Mouse (Mus musculus): ENCODE results near the gene Nsl1. TPM values are rescaled to one million over a fixed set of nuclear protein-coding genes. Genes with fewer than 3 reads are reported as not detected.

The Nsl1 gene
- total RNA-seq, 2 experiments from 2014 or later: 26.4 to 33.1 TPM

- ATAC-seq (replicated peaks; ENCODE audit: low FRiP score, poor library complexity, severe bottlenecking): no peak
Measured at GRCm38 (mm10) chr1:191124288-191124687, 61.5 kb downstream of the Nsl1 start.

- ATAC-seq (replicated peaks; ENCODE audit: low FRiP score, poor library complexity, severe bottlenecking): peak; percentile 54; the same call in 1 of the 2 replicates
Measured at GRCm38 (mm10) chr1:191125811-191126638, 63.2 kb downstream of the Nsl1 start.

GRCm38 (mm10) chr1:191131692-191132091, 68.9 kb downstream of the Nsl1 start:
- ATAC-seq (replicated peaks; ENCODE audit: low FRiP score, poor library complexity, severe bottlenecking): no peak

- ATAC-seq (replicated peaks; ENCODE audit: low FRiP score, poor library complexity, severe bottlenecking): no peak
Measured at GRCm38 (mm10) chr1:191132240-191132639, 69.4 kb downstream of the Nsl1 start.

- ATAC-seq (replicated peaks; ENCODE audit: low FRiP score, poor library complexity, severe bottlenecking): no peak
Measured at GRCm38 (mm10) chr1:191132934-191133333, 70.1 kb downstream of the Nsl1 start.

- ATAC-seq (replicated peaks; ENCODE audit: low FRiP score, poor library complexity, severe bottlenecking): no peak
Measured at GRCm38 (mm10) chr1:191135406-191135805, 72.6 kb downstream of the Nsl1 start.

Other genes starting within 250 kb of the Nsl1 start
- 1.7 and 3.6 TPM in 2 replicates for gene Rps6kc1, start 151.2 kb upstream of the Nsl1 start, total RNA-seq (2015; ENCODE audit: low replicate concordance)
- 3.8 and 5.5 TPM in 2 replicates for gene Rps6kc1, start 151.2 kb upstream of the Nsl1 start, total RNA-seq (2017; ENCODE audit: low replicate concordance)
- gene Angel2, start 137.9 kb upstream of the Nsl1 start, total RNA-seq (2015; ENCODE audit: low replicate concordance): 10.5 and 11.5 TPM in 2 replicates
- 12.9 and 23.6 TPM in 2 replicates for gene Angel2, start 137.9 kb upstream of the Nsl1 start, total RNA-seq (2017; ENCODE audit: low replicate concordance)
- not detected in 2 replicates for gene Vash2, start 83.7 kb upstream of the Nsl1 start, total RNA-seq (2015; ENCODE audit: low replicate concordance)
- not detected in 2 replicates for gene Vash2, start 83.7 kb upstream of the Nsl1 start, total RNA-seq (2017; ENCODE audit: low replicate concordance)
- gene Flvcr1, start 36.9 kb upstream of the Nsl1 start, total RNA-seq (2015; ENCODE audit: low replicate concordance): 5.8 and 7.1 TPM in 2 replicates
- gene Flvcr1, start 36.9 kb upstream of the Nsl1 start, total RNA-seq (2017; ENCODE audit: low replicate concordance): 3.6 and 6.7 TPM in 2 replicates
- not detected in 2 replicates for gene Spata45, start 26.4 kb upstream of the Nsl1 start, total RNA-seq (2015; ENCODE audit: low replicate concordance)
- gene Spata45, start 26.4 kb upstream of the Nsl1 start, total RNA-seq (2017; ENCODE audit: low replicate concordance): not detected in 2 replicates
- 6.3 and 24.1 TPM in 2 replicates for gene Tatdn3, start 80 bp upstream of the Nsl1 start, total RNA-seq (2015; ENCODE audit: low replicate concordance)
- 3.9 and 22.1 TPM in 2 replicates for gene Tatdn3, start 80 bp upstream of the Nsl1 start, total RNA-seq (2017; ENCODE audit: low replicate concordance)
- gene Batf3, start 34.8 kb downstream of the Nsl1 start, total RNA-seq (2015; ENCODE audit: low replicate concordance): 1.4 TPM in 1 of 2 replicates, not detected in the other
- gene Batf3, start 34.8 kb downstream of the Nsl1 start, total RNA-seq (2017; ENCODE audit: low replicate concordance): not detected in 2 replicates
- not detected in 2 replicates for gene Fam71a, start 101.8 kb downstream of the Nsl1 start, total RNA-seq (2015; ENCODE audit: low replicate concordance)
- not detected in 2 replicates for gene Fam71a, start 101.8 kb downstream of the Nsl1 start, total RNA-seq (2017; ENCODE audit: low replicate concordance)
- 3.8 and 4.3 TPM in 2 replicates for gene Atf3, start 155.0 kb downstream of the Nsl1 start, total RNA-seq (2015; ENCODE audit: low replicate concordance)
- 1.2 and 16.5 TPM in 2 replicates for gene Atf3, start 155.0 kb downstream of the Nsl1 start, total RNA-seq (2017; ENCODE audit: low replicate concordance)